Mouse (Mus musculus) mouse trophoblast stem cell (cell line): ENCODE measurements around the gene Cds1.

Source experiments
- in situ Hi-C, 2 experiments: fragments of 300-500 bp; cut with MseI, MboI; formaldehyde crosslinking; loops; 2 replicates in 1 of 2; 3 replicates in 1 of 2; pipeline ENCODE4 v1.15.1; 2025

Gene Cds1

DNA sequence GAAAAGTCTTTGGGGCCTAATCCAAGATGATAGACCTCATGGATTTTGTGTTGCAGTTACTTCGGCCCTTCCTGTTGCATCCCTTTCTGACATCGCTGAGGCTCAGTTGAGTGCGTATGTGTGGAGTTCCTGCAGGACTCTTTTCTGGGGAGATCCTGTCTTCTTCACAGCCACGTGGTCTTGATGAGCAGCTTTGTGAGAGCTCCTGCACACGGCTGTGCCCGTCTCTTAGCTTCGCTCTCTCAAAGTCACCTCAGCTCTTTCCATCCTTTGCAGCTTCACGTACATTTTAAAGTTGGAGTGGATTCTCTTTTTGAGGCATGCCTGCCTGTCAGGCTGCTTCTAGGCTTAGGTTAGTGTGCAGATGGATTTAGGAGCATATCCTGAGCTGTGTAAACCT lies 11.6 kb downstream of the Cds1 start:
- in situ Hi-C loops = no loop called here

DNA sequence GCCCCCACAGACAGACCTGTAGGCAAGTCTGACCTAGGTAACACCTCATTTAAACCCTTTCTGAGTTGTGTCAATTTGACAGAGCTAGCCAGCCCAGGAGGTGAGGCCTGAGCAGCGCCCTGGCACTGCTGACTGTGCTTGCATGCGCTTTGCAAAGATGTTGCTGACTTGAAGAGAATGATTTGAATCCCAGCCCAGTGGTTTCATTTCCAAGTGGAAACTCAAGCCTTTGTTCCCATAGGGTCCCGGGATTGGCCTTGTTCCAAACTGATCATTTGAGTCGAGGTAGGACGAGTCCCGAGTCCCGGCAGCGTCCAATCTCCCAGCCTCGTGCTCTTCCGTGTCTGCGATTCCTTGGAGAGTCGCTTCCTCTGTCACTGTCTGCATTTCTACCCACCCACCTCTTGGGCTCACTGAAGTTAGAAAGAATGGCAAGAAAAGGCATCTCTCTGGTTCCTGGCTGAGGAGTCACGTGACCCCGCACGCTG lies 14.5 kb downstream of the Cds1 start:
- in situ Hi-C loops = no loop called here

DNA sequence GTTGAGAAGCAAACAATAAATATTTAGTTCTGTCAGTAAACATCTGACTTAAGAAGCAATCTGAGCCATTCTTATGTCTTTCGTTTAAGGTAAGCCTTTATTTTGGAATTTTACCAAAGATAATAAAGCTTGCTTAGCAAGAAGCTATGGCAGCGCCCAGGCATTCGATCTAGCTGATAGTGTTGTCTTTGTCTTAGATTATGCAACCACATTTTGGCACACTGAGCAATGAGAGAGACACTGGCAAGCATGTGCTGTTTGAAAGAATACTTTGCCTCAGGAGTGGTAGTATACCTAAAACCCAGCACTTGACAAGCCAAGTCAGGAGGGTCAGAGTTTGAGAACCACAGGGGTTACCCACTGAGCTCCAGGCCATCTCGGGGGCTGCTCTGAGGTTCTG lies 16.0 kb downstream of the Cds1 start:
- in situ Hi-C loops = no loop called here

DNA sequence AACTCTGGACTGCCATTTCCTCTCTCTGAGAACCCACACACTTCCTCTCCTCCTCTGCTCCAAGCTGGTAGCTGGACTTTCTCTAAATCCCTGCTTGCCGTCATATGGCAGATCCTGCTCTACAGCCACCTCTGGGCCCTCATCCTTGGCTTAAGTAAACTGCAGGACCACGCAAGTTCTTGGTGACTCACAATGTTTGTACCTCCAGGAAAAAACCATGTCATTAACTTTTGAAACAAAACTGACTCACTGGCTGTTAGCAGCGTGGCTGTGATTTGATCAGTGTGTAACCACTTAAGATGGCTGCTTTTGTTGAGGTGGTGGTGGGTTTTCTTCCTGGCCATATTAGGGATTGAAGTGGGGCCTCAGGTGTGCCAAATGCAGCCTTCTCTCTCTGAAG lies 19.4 kb downstream of the Cds1 start:
- in situ Hi-C loops = no loop called here

DNA sequence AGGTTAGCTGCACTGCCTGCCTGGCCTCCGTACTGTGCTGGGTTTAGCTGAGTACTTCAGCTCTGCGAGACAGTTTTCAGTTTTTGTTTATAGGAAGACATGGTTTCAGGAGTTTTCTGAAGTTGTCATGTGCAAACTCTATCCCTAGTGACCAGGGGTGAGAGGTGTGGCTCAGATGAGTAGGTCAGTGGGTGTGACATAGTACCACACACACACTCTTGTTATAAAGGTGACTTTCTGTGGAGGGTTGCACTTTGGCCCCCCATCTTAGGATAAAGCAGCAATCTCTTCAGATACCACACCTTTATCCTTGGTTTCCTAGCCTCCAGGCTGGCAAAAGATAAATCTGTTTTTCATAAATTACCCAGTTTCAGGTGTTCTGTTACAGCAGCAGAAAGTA lies 19.9 kb downstream of the Cds1 start:
- in situ Hi-C loops = no loop called here

DNA sequence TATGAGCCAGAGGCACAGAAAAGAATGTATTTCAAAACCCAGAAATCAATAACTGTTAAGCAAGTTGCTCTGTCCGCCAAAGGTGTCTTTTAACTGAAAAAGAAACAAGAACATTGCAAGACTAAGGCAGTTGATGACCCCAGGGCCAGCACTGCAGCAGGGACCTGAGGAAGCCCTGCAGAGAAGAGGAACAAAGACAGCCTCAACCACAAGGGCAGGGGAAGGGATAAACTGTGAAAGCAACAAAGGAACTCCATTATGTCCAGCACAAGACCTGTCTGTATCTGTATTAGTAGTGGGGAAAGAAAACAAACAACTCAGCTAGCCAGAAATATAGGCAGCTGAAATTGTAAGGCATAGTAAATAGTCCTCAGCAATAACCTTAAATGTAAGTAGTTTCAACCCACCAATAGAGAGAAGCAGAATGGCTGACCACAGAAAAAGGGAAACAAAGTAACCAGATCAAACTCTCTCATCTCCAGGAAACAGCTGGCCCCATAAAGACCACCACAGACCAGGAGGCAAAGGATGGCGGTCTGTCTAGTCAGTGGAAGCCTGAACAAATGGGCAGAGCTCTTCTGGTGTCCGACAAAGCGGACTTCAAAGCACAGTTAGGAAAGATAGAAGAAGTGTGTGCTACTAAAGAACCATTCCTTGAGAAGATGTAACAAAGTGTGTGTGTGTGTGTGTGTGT lies 21.1 kb downstream of the Cds1 start:
- in situ Hi-C loops = no loop called here

DNA sequence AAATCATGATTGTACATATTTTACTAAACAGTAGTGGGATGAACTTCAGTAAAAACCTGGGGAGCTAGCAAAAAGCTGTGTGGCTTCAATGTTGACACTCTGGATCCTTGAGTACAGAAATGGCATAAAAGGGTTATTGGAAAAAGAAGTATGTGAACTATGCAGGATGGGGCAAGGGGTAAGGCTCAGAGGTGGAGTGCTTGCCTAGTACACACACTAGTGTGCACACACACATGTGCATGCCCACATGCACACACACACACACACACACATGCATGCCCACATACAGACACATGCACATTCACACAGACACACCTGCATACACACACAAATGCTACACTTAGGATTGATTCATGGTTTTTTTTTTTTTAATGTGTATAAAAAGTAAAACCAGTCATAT lies 24.8 kb downstream of the Cds1 start:
- in situ Hi-C loops = no loop called here

DNA sequence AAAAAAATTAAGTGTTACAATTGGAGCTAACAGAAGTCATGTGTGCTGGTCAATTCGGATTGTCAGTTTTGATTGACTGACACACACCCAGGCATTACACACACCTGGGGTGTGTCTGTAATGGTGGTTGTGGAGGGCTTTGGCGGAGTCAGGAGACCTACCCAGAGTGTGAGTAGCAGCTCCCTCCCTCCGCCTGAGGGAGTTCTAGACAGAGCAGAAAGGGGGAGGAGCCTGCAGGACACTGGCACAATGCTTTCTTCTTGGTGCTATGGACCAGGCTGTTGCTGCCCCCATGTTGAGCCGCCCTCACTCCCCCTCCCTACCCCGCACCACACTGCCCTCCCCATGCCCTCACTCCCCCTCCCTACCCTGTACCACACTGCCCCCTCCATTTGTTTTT lies 25.6 kb downstream of the Cds1 start:
- in situ Hi-C loops = no loop called here

DNA sequence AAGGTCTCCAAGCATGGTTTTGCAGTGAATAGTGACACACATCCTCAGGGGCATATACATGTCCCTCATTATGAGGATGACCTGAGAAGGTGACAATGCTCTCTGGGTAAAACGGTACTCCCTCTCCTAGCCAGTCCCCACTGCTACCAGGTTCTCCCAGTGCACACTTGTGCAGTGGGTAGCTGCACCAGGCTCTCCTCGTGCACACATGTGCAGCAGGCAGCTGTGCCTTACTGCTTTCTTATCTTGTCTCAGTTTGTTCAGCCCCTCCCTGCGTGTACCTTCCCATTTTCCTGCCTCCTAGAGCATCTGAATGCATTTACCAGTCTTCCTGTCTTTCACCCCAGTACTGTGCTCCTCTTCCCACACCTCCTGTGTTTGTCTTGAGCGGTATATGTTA lies 27.7 kb downstream of the Cds1 start:
- in situ Hi-C loops = no loop called here

DNA sequence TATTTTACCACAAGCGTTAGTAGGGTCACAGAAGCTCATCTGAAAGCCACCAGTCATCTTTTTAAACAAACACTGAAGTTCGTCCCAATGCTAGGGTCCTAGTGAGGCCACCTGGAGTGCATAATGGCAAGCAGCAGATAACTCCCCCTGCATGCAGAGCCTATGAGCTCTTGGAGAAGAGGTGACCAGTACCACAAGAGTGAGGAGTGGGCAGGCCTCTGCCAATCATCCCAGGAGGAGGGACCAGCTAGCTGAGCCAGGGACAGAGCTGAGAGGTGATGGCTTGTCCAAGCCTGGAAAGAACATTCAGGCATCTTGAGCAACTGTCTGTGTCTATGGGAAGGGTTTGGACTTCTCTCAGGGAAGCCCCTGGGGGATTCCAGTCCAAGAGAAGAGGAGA lies 37.0 kb downstream of the Cds1 start:
- in situ Hi-C loops = no loop called here

DNA sequence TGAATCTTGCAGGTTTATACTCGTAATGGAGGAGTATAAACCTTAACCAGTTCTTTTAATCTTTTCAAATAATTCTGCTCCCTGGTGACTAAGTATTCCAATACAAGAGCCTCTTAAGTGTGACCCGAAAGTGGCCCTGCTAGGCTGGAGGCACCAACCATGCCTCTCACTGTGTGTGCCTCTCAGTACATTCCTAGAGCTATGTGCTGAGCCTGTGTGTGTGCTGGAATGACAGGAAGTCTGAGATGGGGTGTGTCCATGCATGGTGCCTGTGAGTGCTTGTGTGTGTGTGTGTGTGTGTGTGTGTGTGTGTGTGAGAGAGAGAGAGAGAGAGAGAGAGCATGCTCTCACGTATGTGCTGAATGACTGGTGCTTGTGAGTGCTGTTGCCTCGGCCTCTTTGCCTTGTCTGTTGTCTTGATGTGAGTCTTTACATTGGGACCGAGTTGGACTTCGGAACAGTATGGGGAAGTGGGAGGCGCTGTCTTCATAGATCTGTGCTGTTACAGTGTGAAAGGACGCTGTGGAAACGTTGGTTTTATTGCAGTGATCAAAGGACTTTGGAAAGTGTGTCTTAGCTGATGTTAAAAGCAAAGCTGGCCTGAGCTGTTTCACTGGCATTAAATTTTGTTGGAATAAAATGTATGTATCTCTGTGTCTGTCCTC lies 37.6 kb downstream of the Cds1 start:
- in situ Hi-C loops = no loop called here

DNA sequence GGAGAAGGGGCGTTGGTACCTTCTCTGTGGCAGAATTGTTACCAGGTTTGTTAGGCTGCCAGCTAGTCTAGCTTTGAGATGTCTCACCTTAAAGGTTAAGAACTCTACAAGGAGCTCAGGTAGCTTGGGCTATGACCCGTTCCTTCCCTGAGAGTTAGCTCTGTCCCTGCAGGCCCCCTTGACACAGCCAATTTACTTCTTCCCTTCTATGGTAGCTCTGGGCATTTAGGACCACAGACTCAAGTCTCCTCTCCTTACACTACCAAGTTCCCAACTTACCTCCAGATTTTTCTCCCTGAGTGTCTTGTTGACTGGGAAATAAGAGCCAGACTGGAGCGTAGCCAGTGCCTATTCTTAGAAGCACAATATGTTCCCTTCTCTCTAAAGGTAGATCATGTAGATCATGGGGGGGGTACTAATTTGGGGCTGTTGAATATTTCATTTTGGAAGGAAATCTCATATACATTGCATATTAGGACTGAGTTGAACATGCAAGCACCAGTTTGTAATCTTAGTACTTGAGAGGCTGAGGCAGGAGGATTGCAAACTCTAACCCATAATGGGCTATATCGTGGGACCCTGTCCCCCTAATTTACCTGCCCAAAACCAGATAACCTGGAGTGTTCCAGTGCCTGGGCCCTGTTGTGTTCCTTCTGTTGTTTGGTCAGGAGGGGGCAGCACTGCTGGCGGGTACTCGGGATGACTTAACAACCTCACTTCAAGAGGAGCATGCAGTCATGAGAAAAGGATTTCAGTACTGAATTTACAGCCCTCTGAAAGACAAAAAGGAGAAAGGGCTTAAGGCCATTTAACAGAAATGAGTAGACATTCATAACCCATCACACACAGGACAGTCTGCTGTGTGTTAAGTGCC lies 46.6 kb downstream of the Cds1 start:
- in situ Hi-C loops = no loop called here

DNA sequence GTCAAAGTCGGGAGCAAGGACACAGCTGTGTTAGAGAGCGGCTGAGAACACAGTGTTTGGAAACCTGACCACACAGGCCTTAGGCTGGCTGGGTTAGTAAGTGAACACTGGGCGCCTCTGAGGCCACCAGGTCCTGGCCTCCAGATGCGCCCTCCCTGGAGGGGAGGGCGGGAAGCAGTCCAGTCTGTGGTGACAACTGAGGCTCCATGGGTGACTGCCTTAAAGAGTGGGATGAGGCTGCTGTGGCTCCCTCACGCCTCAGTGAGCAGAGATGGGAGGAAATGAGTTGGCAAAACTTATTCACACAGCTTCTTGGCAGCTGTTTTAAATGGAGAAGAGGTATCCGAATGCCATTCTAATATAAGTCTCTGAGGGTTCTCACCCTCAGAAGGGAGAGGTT lies 51.9 kb downstream of the Cds1 start:
- in situ Hi-C loops = no loop called here

DNA sequence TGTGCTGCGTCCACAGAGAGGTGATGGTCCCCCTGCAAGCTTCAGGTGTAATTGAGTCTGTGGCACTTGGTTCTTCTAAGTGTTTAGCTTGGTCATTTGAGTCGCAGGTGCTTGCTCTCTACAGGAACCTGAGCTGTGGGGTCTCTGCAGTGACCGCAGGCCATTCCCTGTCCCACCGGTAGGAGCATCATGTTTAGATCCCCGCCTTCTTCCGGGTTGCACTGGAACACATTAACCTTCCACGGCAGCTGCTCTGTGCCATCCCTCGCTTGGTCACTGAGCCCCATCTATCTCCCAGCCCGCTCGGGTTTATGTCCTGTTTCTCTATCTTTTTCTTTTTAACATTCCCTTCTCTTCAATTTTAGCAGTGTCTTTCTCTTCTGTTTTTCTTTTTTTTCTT lies 54.3 kb downstream of the Cds1 start:
- in situ Hi-C loops = no loop called here

DNA sequence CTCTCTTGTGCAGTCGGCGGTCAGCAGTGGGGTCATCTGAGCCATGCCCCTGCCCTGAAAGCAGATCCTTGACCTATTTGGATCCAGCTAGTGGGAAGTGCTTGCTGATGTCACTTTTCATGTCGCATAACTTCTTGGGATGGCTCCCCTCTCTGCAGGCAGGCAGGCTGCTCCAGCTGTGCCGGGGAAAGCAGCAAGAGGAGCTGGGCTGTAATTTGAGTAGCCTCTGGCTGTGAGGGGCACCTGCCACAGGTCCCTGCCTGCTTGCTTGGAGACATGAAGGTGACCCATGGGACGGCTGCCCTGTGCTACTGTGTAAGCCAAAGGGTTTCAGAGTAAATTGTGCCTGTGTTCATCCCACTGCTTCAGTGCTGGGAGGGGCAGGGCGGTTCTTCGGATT lies 54.9 kb downstream of the Cds1 start:
- in situ Hi-C loops = no loop called here

DNA sequence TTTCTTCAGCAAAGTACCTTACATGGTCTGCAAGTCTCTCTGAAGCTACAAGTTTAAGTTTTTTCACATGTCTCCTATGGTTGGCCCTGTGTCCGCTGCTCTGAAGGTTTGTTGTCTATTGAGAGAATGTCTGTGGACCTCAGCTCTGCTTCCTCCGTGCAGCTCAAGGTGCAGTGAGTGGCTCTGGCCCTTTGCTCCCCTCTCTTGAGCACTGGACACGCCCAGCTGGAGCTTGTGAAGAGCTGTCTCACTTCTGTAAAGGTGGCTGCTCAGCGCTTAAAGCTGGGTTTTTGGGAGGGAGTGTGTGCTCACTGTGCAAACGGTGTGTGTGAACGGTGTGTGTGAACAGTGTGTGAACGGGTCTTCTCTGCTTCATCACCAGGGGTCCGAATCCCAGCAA lies 56.1 kb downstream of the Cds1 start:
- in situ Hi-C loops = no loop called here

DNA sequence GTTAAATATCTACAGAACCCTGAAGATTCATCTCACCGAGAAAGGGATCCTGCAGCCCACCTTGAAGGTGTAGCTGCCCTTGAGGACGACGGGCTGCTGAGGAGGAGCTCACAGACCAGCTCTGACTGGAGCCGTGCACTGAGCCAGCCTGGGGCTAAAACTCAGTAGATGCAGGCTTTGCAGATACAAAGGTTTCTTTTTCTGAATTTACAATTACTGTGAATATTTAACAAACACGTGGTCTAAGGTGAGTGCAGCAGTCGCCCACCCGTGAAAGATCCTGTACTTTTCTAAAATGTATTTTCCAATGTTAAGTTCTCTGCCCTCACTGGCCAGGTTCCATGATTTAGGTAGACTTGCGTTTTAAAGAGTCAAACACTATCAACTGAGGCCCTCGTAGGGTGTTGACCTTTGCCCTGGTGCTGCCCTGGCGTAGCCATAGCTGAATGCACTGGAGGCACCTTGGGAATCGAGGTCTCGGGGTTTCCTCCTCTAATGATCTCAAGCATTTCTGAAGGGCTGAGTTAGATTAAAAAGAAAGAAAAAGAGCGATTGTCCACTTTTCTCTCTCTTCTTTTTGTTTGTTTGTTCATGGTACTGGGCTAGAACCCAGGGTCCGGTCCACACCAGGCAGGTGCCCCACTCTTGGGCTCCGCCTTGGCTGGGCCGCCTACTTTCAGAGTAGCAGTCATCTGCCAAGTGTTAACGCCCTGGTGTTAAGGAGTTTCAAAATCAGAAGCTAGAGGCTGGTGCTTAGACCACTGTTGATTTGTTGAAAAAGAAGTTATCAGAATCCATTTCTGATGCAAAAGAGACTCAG lies 56.8 kb downstream of the Cds1 start:
- in situ Hi-C loops = no loop called here

DNA sequence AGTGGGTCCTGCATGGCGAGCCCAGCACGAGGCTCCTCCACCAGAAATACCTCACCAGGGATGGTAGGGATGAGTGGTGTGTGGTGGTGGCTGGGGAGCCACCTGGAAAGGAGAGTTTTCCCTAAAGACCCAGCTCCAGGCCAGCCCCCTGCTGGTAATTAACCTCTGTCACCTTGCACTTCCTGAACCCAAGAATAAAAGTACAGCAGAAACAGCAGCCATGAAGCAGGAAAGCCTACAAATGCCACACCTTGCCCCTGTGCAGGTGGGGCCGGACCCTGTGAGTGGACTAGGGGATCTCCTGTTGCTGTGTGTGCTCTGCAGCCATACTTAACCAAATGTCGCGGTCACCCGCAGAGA lies 57.4 kb downstream of the Cds1 start:
- in situ Hi-C loops = no loop called here

DNA sequence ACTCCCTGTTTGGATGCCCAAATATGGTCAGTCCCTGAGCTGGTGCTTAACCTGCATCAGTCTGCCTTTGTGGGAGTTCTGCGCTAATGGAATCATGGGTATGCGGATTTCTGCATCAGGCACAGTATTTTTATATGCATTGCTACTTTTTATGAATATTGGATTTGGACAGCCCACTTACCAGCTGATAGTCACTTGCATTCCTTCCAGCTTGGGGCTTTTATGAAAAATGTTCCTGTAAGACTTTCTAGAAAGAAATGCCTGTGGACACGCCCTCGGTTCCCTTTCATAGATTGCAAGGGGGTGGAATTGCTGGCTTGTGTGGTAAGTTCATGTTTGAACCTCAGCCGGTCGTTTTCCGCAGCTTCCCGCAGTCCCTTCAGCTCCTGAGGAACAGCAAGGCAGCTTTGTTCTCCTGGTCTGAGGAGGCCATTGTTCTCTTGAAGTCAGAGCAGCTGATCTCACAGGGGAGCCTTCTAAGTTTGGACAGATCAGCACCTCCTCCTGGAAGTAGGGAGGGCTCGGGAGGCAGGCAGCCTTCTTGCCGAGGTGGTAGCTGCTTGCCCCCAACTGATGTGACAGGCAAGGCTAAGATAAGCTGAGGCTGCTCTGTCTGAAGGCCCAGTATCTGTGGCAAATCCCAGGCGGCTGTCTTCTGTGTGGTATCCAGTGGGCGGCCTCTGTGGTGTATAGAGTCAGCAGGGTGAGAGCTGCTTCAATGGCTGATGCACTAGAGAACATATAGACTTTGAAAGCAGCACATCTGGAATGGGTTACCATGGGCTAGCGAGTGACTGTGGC lies 60.4 kb downstream of the Cds1 start:
- in situ Hi-C loops = no loop called here

DNA sequence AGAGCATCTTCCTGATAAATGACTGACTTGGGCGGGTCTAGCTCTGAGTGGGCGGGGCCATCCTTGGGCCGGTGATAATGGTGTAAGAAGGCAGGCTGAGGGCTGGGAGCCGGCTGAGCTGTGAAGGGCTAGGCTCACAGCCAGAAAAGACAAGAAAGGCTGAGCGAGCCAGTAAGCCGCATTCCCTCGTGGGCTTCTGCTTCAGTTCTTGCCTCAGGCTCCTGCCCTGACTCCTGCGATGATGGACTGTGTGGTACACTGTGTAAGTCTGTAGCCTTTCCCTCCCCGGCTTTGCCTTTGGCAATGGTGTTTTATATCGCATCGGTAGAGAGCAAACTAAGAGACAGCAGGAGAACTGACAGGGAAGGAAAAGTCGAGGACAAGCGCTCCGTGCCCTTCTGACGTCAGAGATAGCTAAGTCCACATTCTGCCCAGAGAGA lies 61.6 kb downstream of the Cds1 start:
- in situ Hi-C loops = no loop called here

DNA sequence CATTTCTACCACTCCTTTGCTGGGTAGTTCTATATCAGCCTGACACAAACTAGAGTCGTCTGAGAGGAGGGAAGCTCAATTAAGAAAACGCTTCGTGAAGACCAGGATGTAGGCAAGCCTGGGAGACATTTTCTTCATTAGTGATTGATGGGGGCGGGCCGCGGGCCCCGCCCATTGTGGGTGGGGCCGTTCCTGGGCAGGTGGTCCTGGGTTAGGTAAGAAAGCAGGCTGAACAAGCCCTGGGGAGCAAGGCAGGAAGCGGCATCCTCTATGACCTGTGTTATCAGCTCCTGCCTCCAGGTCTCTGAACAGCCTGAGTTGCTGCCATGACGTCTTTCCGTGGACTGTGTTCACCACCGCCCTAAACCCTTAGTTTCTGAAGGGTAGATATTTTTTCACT lies 62.5 kb downstream of the Cds1 start:
- in situ Hi-C loops = no loop called here
